Comparison of ENCODE assay signal across 8 mouse cellular contexts in the genomic region with DNA sequence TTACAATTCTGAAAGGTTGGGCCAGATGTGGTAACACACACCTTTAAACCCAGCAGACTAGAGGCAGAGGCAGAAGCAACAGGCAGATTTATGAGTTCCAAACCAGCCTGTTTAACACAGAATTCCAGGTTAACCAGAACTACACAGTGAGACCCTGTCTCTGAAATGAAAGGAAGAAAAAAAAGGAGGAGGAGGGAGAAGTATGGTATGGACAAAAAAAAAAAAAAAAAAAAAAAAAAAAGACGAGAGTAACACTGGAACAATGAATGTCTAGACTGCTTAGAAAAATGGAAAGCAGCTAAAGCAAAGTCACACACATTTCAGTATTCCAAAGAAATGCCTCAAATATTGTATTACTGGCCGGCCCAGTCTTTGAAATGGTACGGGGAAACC. TPM values are rescaled to one million over a fixed set of nuclear protein-coding genes. Genes with fewer than 3 reads are reported as not detected.
DNase-seq lines count a peak whose midpoint lies in the region; ATAC-seq and TF ChIP-seq lines count a peak whose summit lies in the region.

No protein-coding gene starts in this region.

- H3K9ac ChIP-seq in embryonic facial prominence, embryonic 11.5 days (replicated peaks; ENCODE audit: low read length), result peak overlapping the region; percentile 72
- H3K9ac ChIP-seq in intestine, embryonic 15.5 days, result peak overlapping the region; percentile 76
- H3K9ac ChIP-seq in neural tube, embryonic 12.5 days, result peak overlapping the region; percentile 64; the same call in 1 of the 2 replicates

- no peak for TF ChIP-seq CTCF in left cerebral cortex, adult 2 months (IDR thresholded peaks at IDR 0.05)

- peak overlapping the region; percentile 62 for H3K4me2 ChIP-seq in embryonic facial prominence, embryonic 11.5 days (ENCODE audit: low read depth, low read length)
- peak overlapping the region; percentile 71 for H3K4me2 ChIP-seq in intestine, embryonic 15.5 days (replicated peaks)
- peak overlapping the region; percentile 88 for H3K4me2 ChIP-seq in neural tube, embryonic 12.5 days (replicated peaks)

- H3K27ac ChIP-seq in left cerebral cortex, adult 2 months, result no peak overlapping the region
- H3K27ac ChIP-seq in embryonic facial prominence, embryonic 11.5 days (replicated peaks; ENCODE audit: low read depth, low read length), result no peak overlapping the region
- peak overlapping the region; percentile 87; the same call in 1 of the 2 replicates for H3K27ac ChIP-seq in intestine, embryonic 15.5 days
- H3K27ac ChIP-seq in neural tube, embryonic 12.5 days, result no peak overlapping the region

- no peak for DNase-seq in left cerebral cortex, adult 2 months (ENCODE audit: extremely low spot score in 1 of 2, low spot score in 2 of 2)
- DNase-seq in left cerebral cortex, adult 9 months (ENCODE audit: low spot score in 2 of 2), result no peak
- DNase-seq in embryonic facial prominence, embryonic 11.5 days (ENCODE audit: low spot score), result no peak
- no peak for DNase-seq in spleen, postnatal 36 days (ENCODE audit: low spot score in 2 of 2)
- no peak for DNase-seq in left cerebral cortex, postnatal 4 days

- peak overlapping the region; percentile 97 for H3K4me3 ChIP-seq in left cerebral cortex, adult 2 months
- peak overlapping the region; percentile 82 for H3K4me3 ChIP-seq in embryonic facial prominence, embryonic 11.5 days (ENCODE audit: low read depth, low read length)
- peak overlapping the region; percentile 92 for H3K4me3 ChIP-seq in intestine, embryonic 15.5 days (replicated peaks)
- H3K4me3 ChIP-seq in neural tube, embryonic 12.5 days, result peak overlapping the region; percentile 81

- no peaks in the 10 kb centered on the region for H3K27me3 ChIP-seq in embryonic facial prominence, embryonic 11.5 days (ENCODE audit: control insufficient read depth, insufficient read depth, low read length)
- no peaks in the 10 kb centered on the region for H3K27me3 ChIP-seq in intestine, embryonic 15.5 days (replicated peaks)
- H3K27me3 ChIP-seq in neural tube, embryonic 12.5 days (replicated peaks), result no peaks in the 10 kb centered on the region

- WGBS in embryonic facial prominence, embryonic 11.5 days, result 6% methylated on average over 3 of the region's 3 CpGs
- WGBS in intestine, embryonic 15.5 days, result 0% methylated on average over 3 of the region's 3 CpGs
- 2% methylated on average over 3 of the region's 3 CpGs for WGBS in neural tube, embryonic 12.5 days

- no peaks in the 10 kb centered on the region for H3K9me3 ChIP-seq in embryonic facial prominence, embryonic 11.5 days (replicated peaks; ENCODE audit: control insufficient read depth, low read length)
- H3K9me3 ChIP-seq in intestine, embryonic 15.5 days, result no peaks in the 10 kb centered on the region
- H3K9me3 ChIP-seq in neural tube, embryonic 12.5 days, result no peaks in the 10 kb centered on the region

- H3K4me1 ChIP-seq in embryonic facial prominence, embryonic 11.5 days (ENCODE audit: control insufficient read depth, insufficient read depth, low read length), result no peaks in the 10 kb centered on the region
- 0 out of 2 replicates have a peak, but pooled peaks cover 3% of the 10 kb centered on the region for H3K4me1 ChIP-seq in intestine, embryonic 15.5 days (replicated peaks)
- peaks cover 16% of the 10 kb centered on the region for H3K4me1 ChIP-seq in neural tube, embryonic 12.5 days

- intact Hi-C loops in left cerebral cortex, adult 2 months (cut with DNase I), result loop anchor here (2.0 to 5.0 kb wide), 2 partner anchors 272 to 618 kb away; a partner anchor contains a TSS
- intact Hi-C loops in left cerebral cortex, postnatal 4 days (cut with DNase I), result loop anchor here (5.0 kb wide), 1 partner anchor 67 kb away; a partner anchor contains a TSS

- no peaks in the 10 kb centered on the region for H3K36me3 ChIP-seq in embryonic facial prominence, embryonic 11.5 days (replicated peaks; ENCODE audit: control insufficient read depth, insufficient read depth, low read depth, low read length)
- H3K36me3 ChIP-seq in intestine, embryonic 15.5 days, result no peaks in the 10 kb centered on the region
- no peaks in the 10 kb centered on the region for H3K36me3 ChIP-seq in neural tube, embryonic 12.5 days

- ATAC-seq in embryonic facial prominence, embryonic 11.5 days (replicated peaks; ENCODE audit: insufficient number of reproducible peaks, low FRiP score, low TSS enrichment, low read depth), result no peak
- no peak for ATAC-seq in intestine, embryonic 15.5 days
- no peak for ATAC-seq in neural tube, embryonic 12.5 days (ENCODE audit: low FRiP score, low read depth)
- no peak for ATAC-seq in inflammation-experienced regulatory T-cells, adult 6 months

RNA-seq across cellular contexts. Expression of a gene that starts 0.9 kb away (rescaled TPM):
- 10 to 100 TPM; 47.7 to 47.9 TPM for total RNA-seq in left cerebral cortex, adult 2 months (2021)
- 24.5 and 27.0 TPM in 2 replicates for polyA plus RNA-seq in embryonic facial prominence, embryonic 11.5 days (2014; fragmentation: Nextera tagmentation; extraction: Ambion mirVana)
- 24.1 and 24.4 TPM in 2 replicates for polyA plus RNA-seq in intestine, embryonic 15.5 days (2015; fragmentation: Nextera tagmentation; extraction: Ambion mirVana)
- 24.2 and 24.5 TPM in 2 replicates for polyA plus RNA-seq in neural tube, embryonic 12.5 days (2016; fragmentation: Nextera tagmentation; extraction: Ambion mirVana)
- total RNA-seq in left cerebral cortex, postnatal 4 days (2021), result 10 to 100 TPM; 35.1 to 39.9 TPM
- polyA plus RNA-seq in inflammation-experienced regulatory T-cells, adult 6 months (2017; shearing (Covaris generic)), result 10 to 100 TPM; 17.8 to 20.9 (median 20.4) TPM
